Mouse (Mus musculus) myocyte (in vitro differentiated cells): ENCODE data around the gene Ccdc43. TPM values are rescaled to one million over a fixed set of nuclear protein-coding genes. Genes with fewer than 3 reads are reported as not detected.
A peak's percentile ranks its signal among the peaks of the same experiment; 100 is the strongest.

ENCODE experiments used
- H3K27me3 ChIP-seq: one replicate; pipeline ENCODE4 v1.6.1; 2011; ENCODE audit not compliant: control insufficient read depth, insufficient read depth, insufficient read length
- H3K36me3 ChIP-seq: one replicate; pipeline ENCODE4 v1.6.1; 2011; ENCODE audit not compliant: control insufficient read depth, insufficient read depth
- H3K4me2 ChIP-seq: one replicate; pipeline ENCODE4 v1.6.1; 2011; ENCODE audit warnings: low read depth, control low read depth
- H3K4me3 ChIP-seq: one replicate; pipeline ENCODE4 v1.5.1; 2011; ENCODE audit warnings: mild to moderate bottlenecking, control low read depth, moderate library complexity
- H3K79me2 ChIP-seq: one replicate; pipeline ENCODE4 v1.6.1; 2011; ENCODE audit not compliant: control insufficient read depth, insufficient read depth
- H3ac ChIP-seq: one replicate; pipeline ENCODE4 v1.6.1; 2011; ENCODE audit not compliant: control insufficient read depth, insufficient read length
- CEBPB ChIP-seq: IDR thresholded peaks from 2 replicates; pipeline ENCODE4 v1.6.1; 2011; ENCODE audit warnings: mild to moderate bottlenecking, moderate library complexity; ENCODE audit not compliant: poor library complexity, insufficient read depth, severe bottlenecking
- E2F4 ChIP-seq: IDR thresholded peaks from one replicate; pipeline ENCODE4 v1.6.1; 2011; ENCODE audit warnings: mild to moderate bottlenecking, control low read depth, moderate library complexity; ENCODE audit not compliant: insufficient read depth
- MAX ChIP-seq: IDR thresholded peaks from one replicate; pipeline ENCODE4 v1.6.1; 2011; ENCODE audit warnings: low read depth, mild to moderate bottlenecking, control low read depth
- MYOD1 ChIP-seq, 3 experiments: IDR thresholded peaks; one replicate each; pipeline ENCODE4 v1.6.1; 2011; ENCODE audit warnings: control low read depth in 2 of 3, low read depth in 2 of 3, mild to moderate bottlenecking in 2 of 3, moderate library complexity in 1 of 3; ENCODE audit not compliant: insufficient read length in 2 of 3, control insufficient read depth in 1 of 3
- MYOG ChIP-seq, 3 experiments: IDR thresholded peaks; one replicate each; pipeline ENCODE4 v1.6.1; 2011; ENCODE audit warnings: control low read depth in 2 of 3, low read depth in 2 of 3, mild to moderate bottlenecking in 2 of 3; ENCODE audit not compliant: insufficient read length in 2 of 3, control insufficient read depth in 1 of 3, insufficient read depth in 1 of 3
- POLR2A ChIP-seq: IDR thresholded peaks from one replicate; pipeline ENCODE4 v1.6.1; 2011; ENCODE audit warnings: low read depth, mild to moderate bottlenecking, control low read depth, moderate library complexity; ENCODE audit not compliant: insufficient read length
- POLR2AphosphoS2 ChIP-seq: IDR thresholded peaks from one replicate; pipeline ENCODE4 v1.6.1; 2011; ENCODE audit warnings: low read depth, control low read depth; ENCODE audit not compliant: insufficient read length
- REST ChIP-seq: IDR thresholded peaks from one replicate; pipeline ENCODE4 v1.6.1; 2011; ENCODE audit warnings: mild to moderate bottlenecking, control low read depth, moderate library complexity; ENCODE audit not compliant: insufficient read depth, insufficient read length
- SRF ChIP-seq: IDR thresholded peaks from one replicate; pipeline ENCODE4 v1.6.1; 2011; ENCODE audit warnings: low read depth; ENCODE audit not compliant: control insufficient read depth, insufficient read length
- TCF12 ChIP-seq: IDR thresholded peaks from one replicate; pipeline ENCODE4 v1.6.1; 2011; ENCODE audit warnings: mild to moderate bottlenecking, control low read depth; ENCODE audit not compliant: poor library complexity, insufficient read depth, severe bottlenecking
- TCF3 ChIP-seq: IDR thresholded peaks from one replicate; pipeline ENCODE4 v1.6.1; 2011; ENCODE audit warnings: low read depth, control low read depth; ENCODE audit not compliant: insufficient read length
- USF1 ChIP-seq: IDR thresholded peaks from one replicate; pipeline ENCODE4 v1.6.1; 2011; ENCODE audit warnings: low read depth, mild to moderate bottlenecking, control low read depth, moderate library complexity
- polyA plus RNA-seq: library from polyadenylated mRNA; unstranded; fragments of >200 nt; fragmentation: generic; extraction: Trizol; gene quantifications from one replicate; pipeline ENCODE4 v1.2.1, GENCODE M21; 2012; ENCODE audit warnings: missing spikeins

Ccdc43 gene
- polyA plus RNA-seq, 1 experiment, result 26.8 TPM

DNA sequence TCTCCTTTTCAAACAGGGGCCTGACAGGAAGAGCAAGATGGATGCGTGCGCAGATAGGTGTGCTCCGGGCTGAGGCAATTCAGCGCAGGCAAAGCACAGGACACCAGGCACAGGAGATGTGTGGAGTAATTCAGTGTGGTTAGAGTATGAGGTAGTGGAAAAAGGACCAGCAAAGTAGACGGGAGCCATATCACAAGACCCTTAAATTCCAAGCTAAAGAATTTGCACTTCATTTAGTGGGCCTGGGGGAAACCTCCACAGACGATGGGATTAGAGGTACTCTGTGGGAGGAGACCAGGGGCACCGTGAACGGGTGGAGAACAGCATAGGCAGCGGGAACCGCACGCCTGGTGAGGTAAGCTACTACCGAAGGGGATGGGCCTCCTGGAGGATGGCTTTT, 49.7 kb downstream of the Ccdc43 start:
- Histone ChIP-seq H3ac (no peak overlapping the region), H3K4me2 (no peak overlapping the region), H3K4me3 (no peak overlapping the region), H3K27me3 (no peaks in the 10 kb centered on the region), H3K36me3 (no peaks in the 10 kb centered on the region), H3K79me2 (no peaks in the 10 kb centered on the region)
- TF ChIP-seq SRF (no peak), POLR2AphosphoS2 (no peak), MYOD1 (IDR thresholded peaks at IDR 0.05; ENCODE audit: control insufficient read depth in 1 of 3, insufficient read length in 2 of 3, low read depth in 2 of 3) (no peak), TCF3 (no peak), MAX (no peak), CEBPB (no peak), MYOG (IDR thresholded peaks at IDR 0.05; ENCODE audit: control insufficient read depth in 1 of 3, insufficient read depth in 1 of 3, insufficient read length in 2 of 3, low read depth in 2 of 3) (no peak), E2F4 (no peak), REST (no peak), POLR2A (no peak), TCF12 (no peak), USF1 (no peak)

DNA sequence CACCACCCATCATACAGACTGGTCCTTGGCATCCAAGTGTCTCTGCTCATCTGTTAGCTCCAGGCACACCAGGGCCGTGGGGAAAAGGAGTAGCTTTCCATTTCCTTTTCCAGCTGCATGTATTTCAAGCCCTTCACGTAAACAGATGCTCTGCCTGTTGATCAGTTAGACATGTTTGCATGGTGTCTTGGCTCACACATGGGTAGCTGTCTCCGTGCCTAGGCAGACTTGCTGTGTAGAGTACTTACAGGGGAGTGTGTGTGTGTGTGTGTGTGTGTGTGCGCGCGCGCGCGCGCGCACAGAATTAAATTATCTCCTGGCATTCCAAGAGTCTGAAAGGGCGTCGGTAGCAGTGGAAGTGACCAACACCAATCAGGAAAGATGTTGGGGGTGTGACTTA, 51.4 kb downstream of the Ccdc43 start:
- H3K4me2 ChIP-seq, result no peak overlapping the region

DNA sequence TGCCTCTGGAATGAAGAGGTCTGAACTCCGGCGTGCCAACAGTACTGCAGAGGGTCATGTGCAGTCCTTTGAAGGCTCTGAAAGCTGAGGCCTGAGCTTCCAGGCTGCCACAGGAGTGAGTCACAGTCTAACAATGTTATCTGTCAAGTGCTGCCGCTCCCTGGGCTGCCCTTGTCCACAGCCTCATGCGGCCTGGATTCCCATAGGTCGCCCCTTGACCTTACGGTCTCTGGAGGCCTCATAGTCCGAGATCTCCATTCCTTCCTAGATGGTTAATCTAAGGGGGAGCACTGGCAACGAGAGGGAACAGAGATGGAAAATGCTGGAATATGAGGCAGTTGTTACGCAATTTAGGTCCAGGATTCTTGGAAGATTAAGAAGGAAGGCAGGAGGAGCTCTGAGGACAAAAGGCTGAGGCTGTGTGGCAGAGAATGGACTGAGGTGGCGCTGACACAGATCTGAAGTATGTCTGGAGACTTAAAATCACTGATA, 53.6 kb downstream of the Ccdc43 start:
- Histone ChIP-seq H3ac (no peak overlapping the region), H3K36me3 (no peaks in the 10 kb centered on the region), H3K79me2 (no peaks in the 10 kb centered on the region), H3K4me3 (no peak overlapping the region), H3K4me2 (peak overlapping the region; percentile 81), H3K27me3 (no peaks in the 10 kb centered on the region)
- TF ChIP-seq POLR2AphosphoS2 (no peak), MAX (no peak), SRF (no peak), POLR2A (peak; percentile 40), TCF12 (peak; percentile 64), USF1 (peak; percentile 72), CEBPB (peak; percentile 95), E2F4 (no peak), REST (no peak), TCF3 (peak; percentile 36), MYOD1 (IDR thresholded peaks at IDR 0.05; ENCODE audit: control insufficient read depth in 1 of 3, insufficient read length in 2 of 3, low read depth in 2 of 3) (peak in 1 of 3 experiments; percentile 75), MYOG (IDR thresholded peaks at IDR 0.05; ENCODE audit: control insufficient read depth in 1 of 3, insufficient read depth in 1 of 3, insufficient read length in 2 of 3, low read depth in 2 of 3) (peak in 1 of 3 experiments; percentile 84)

More for the DNA sequence above, 51.4 kb downstream of the Ccdc43 start:
- Histone ChIP-seq H3K36me3 (no peaks in the 10 kb centered on the region), H3ac (no peak overlapping the region), H3K4me3 (no peak overlapping the region), H3K27me3 (no peaks in the 10 kb centered on the region), H3K79me2 (no peaks in the 10 kb centered on the region)
- TF ChIP-seq CEBPB (no peak), MYOD1 (IDR thresholded peaks at IDR 0.05; ENCODE audit: control insufficient read depth in 1 of 3, insufficient read length in 2 of 3, low read depth in 2 of 3) (no peak), POLR2AphosphoS2 (no peak), TCF3 (no peak), MYOG (IDR thresholded peaks at IDR 0.05; ENCODE audit: control insufficient read depth in 1 of 3, insufficient read depth in 1 of 3, insufficient read length in 2 of 3, low read depth in 2 of 3) (no peak), MAX (no peak), REST (no peak), E2F4 (no peak), USF1 (no peak), POLR2A (no peak)

DNA sequence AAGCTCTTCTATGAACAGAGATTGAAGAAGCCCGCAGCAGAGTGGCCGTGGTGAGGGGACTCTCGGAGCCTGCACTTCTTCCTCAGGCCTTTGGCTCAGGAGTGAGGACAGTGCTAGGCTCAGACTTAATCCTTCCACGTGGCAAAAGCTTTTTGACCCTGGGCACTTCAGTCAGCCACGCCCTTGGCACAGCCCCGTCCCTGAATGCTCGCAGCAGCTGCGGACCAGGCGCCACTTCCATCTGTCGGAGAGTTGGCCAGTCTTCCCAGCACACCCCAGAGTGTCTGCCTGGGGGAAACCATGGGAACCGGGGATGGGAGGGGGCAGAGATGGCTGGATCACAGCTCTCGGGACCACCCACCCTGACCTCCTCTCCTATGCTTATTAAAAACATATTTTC, 60.7 kb downstream of the Ccdc43 start:
- no peaks in the 10 kb centered on the region for H3K27me3 ChIP-seq
- H3ac ChIP-seq, result no peak overlapping the region
- H3K4me3 ChIP-seq, result no peak overlapping the region
- TF ChIP-seq MYOG (IDR thresholded peaks at IDR 0.05; ENCODE audit: control insufficient read depth in 1 of 3, insufficient read depth in 1 of 3, insufficient read length in 2 of 3, low read depth in 2 of 3) (peak; percentile 88 to 99 (median 95)), MAX (peak; percentile 54), POLR2AphosphoS2 (no peak), E2F4 (no peak), TCF3 (peak; percentile 94), POLR2A (peak; percentile 55), CEBPB (no peak), USF1 (peak; percentile 24), REST (no peak), MYOD1 (IDR thresholded peaks at IDR 0.05; ENCODE audit: control insufficient read depth in 1 of 3, insufficient read length in 2 of 3, low read depth in 2 of 3) (peak in 2 of 3 experiments; percentile 99), TCF12 (peak; percentile 92), SRF (no peak)
- H3K79me2 ChIP-seq, result no peaks in the 10 kb centered on the region
- peak overlapping the region; percentile 54 for H3K4me2 ChIP-seq
- no peaks in the 10 kb centered on the region for H3K36me3 ChIP-seq

Other genes with a start within 250 kb of the Ccdc43 start
- gene Itga2b, start 227.7 kb downstream of the Ccdc43 start, polyA plus RNA-seq, result 7.2 TPM
- 9.0 TPM for gene Gpatch8, start 141.4 kb downstream of the Ccdc43 start, polyA plus RNA-seq
- gene Gm11627, start 118.3 kb downstream of the Ccdc43 start, polyA plus RNA-seq, result 1.9 TPM
- gene Fzd2, start 93.4 kb downstream of the Ccdc43 start, polyA plus RNA-seq, result 66.9 TPM
- 0.01 TPM for gene Meioc, start 34.1 kb downstream of the Ccdc43 start, polyA plus RNA-seq
- gene Adam11, start 63.7 kb upstream of the Ccdc43 start, polyA plus RNA-seq, result 0.19 TPM
- 10.3 TPM for gene Gjc1, start 121.9 kb upstream of the Ccdc43 start, polyA plus RNA-seq
- not detected for gene Higd1b, start 138.1 kb upstream of the Ccdc43 start, polyA plus RNA-seq
- 104 TPM for gene Eftud2, start 183.2 kb upstream of the Ccdc43 start, polyA plus RNA-seq
- 1.4 TPM for gene Ccdc103, start 183.4 kb upstream of the Ccdc43 start, polyA plus RNA-seq
- not detected for gene Fam187a, start 187.4 kb upstream of the Ccdc43 start, polyA plus RNA-seq
- 0.16 TPM for gene Gfap, start 203.1 kb upstream of the Ccdc43 start, polyA plus RNA-seq
- 18.4 TPM for gene Kif18b, start 227.3 kb upstream of the Ccdc43 start, polyA plus RNA-seq
- 0.74 TPM for gene C1ql1, start 248.9 kb upstream of the Ccdc43 start, polyA plus RNA-seq